Mouse (Mus musculus): Measurements from ENCODE around the gene Ubqln4. TPM values are rescaled to one million over a fixed set of nuclear protein-coding genes. Genes with fewer than 3 reads are reported as not detected.

Gene Ubqln4
- total and polyA plus RNA-seq, 3 experiments: 22.8 to 62.2 (median 39.6) TPM

- no peak overlapping the region for H3K4me3 ChIP-seq (replicated peaks in 1 of 3; ENCODE audit: low read depth in 2 of 3, low read length in 2 of 3, poor library complexity in 1 of 3)
- H3K36me3 ChIP-seq (replicated peaks in 1 of 2; ENCODE audit: control insufficient read depth in 1 of 2, insufficient read depth in 1 of 2, low read length in 1 of 2): peaks cover 75 to 97% of the 10 kb centered on the region in 2 experiments
- H3K4me2 ChIP-seq (ENCODE audit: insufficient read depth, low read depth, poor library complexity, severe bottlenecking): no peak overlapping the region
- H3K27ac ChIP-seq (ENCODE audit: insufficient read depth, low read depth): no peak overlapping the region
- H3K9me3 ChIP-seq (replicated peaks; ENCODE audit: low read length): no peaks in the 10 kb centered on the region
- H3K27me3 ChIP-seq (replicated peaks): no peaks in the 10 kb centered on the region
- in situ Hi-C loops (cut with MboI; ENCODE audit: low pct_ligation_motif_present, low pct_unique_long_range_greater_than_20kb, low sequenced_read_pairs) (no loop called here), dilution Hi-C loops (cut with MboI; ENCODE audit: extremely low pct_ligation_motif_present, extremely low pct_unique_long_range_greater_than_20kb, low sequenced_read_pairs) (no loop called here)
- no peak overlapping the region for H3K9ac ChIP-seq (ENCODE audit: insufficient read depth, low read depth)
- H3K79me2 ChIP-seq (replicated peaks; ENCODE audit: control insufficient read depth, extremely low read depth, insufficient read depth, poor library complexity, severe bottlenecking): no peaks in the 10 kb centered on the region
- DNase-seq (ENCODE audit: extremely low read depth): no peak
- H3K4me1 ChIP-seq (ENCODE audit: control insufficient read depth in 1 of 2, insufficient read depth in 2 of 2): peaks cover 0 to 3% of the 10 kb centered on the region in 2 experiments; a peak in 1 of 4 replicates
- no peak for TF ChIP-seq NRF1 (IDR thresholded peaks at IDR 0.05; ENCODE audit: low read depth, low read length)
- TF ChIP-seq JUN (IDR thresholded peaks at IDR 0.05; ENCODE audit: insufficient read depth, low read depth, low read length): no peak
- no peak for TF ChIP-seq ZNF384 (IDR thresholded peaks at IDR 0.05; ENCODE audit: low read depth, low read length)
- no peak for TF ChIP-seq POLR2A (IDR thresholded peaks at IDR 0.05; ENCODE audit: low read depth, low read length)
- TF ChIP-seq CTCF (conservative IDR thresholded peaks at IDR 0.05 in 1 of 2, IDR thresholded peaks at IDR 0.05 in 1 of 2; ENCODE audit: low read depth in 2 of 2, low read length in 2 of 2): no peak
- TF ChIP-seq USF1 (IDR thresholded peaks at IDR 0.05; ENCODE audit: low read depth, low read length): no peak
- no peak for TF ChIP-seq USF2 (conservative IDR thresholded peaks at IDR 0.05; ENCODE audit: low read depth, low read length)
- no peak for TF ChIP-seq ELF1 (IDR thresholded peaks at IDR 0.05; ENCODE audit: low read depth, low read length)
- no peak for TF ChIP-seq RAD21 (IDR thresholded peaks at IDR 0.05; ENCODE audit: low read depth, low read length)
- TF ChIP-seq KAT2A (IDR thresholded peaks at IDR 0.05; ENCODE audit: insufficient replicate concordance, low read length): no peak
- no peak for TF ChIP-seq JUND (conservative IDR thresholded peaks at IDR 0.05; ENCODE audit: low read depth, low read length)
Measured at GRCm38 (mm10) chr3:88563442-88563841, 9.9 kb downstream of the Ubqln4 start.

GRCm38 (mm10) chr3:88563966-88564365 is 10.4 kb downstream of the Ubqln4 start:
- Histone ChIP-seq H3K27me3 (replicated peaks) (no peaks in the 10 kb centered on the region), H3K4me3 (replicated peaks in 1 of 3; ENCODE audit: low read depth in 2 of 3, low read length in 2 of 3, poor library complexity in 1 of 3) (no peak overlapping the region), H3K4me2 (ENCODE audit: insufficient read depth, low read depth, poor library complexity, severe bottlenecking) (no peak overlapping the region), H3K36me3 (replicated peaks in 1 of 2; ENCODE audit: control insufficient read depth in 1 of 2, insufficient read depth in 1 of 2, low read length in 1 of 2) (peaks cover 80 to 98% of the 10 kb centered on the region in 2 experiments), H3K79me2 (replicated peaks; ENCODE audit: control insufficient read depth, extremely low read depth, insufficient read depth, poor library complexity, severe bottlenecking) (no peaks in the 10 kb centered on the region), H3K27ac (ENCODE audit: insufficient read depth, low read depth) (no peak overlapping the region), H3K9me3 (replicated peaks; ENCODE audit: low read length) (no peaks in the 10 kb centered on the region), H3K9ac (ENCODE audit: insufficient read depth, low read depth) (no peak overlapping the region), H3K4me1 (ENCODE audit: control insufficient read depth in 1 of 2, insufficient read depth in 2 of 2) (peaks cover 0 to 3% of the 10 kb centered on the region in 2 experiments; a peak in 1 of 4 replicates)
- dilution Hi-C loops (cut with MboI; ENCODE audit: extremely low pct_ligation_motif_present, extremely low pct_unique_long_range_greater_than_20kb, low sequenced_read_pairs) (no loop called here), in situ Hi-C loops (cut with MboI; ENCODE audit: low pct_ligation_motif_present, low pct_unique_long_range_greater_than_20kb, low sequenced_read_pairs) (no loop called here)
- TF ChIP-seq POLR2AphosphoS2 (IDR thresholded peaks at IDR 0.05; ENCODE audit: low read depth, low read length): no peak
- no peak for TF ChIP-seq PAX5 (IDR thresholded peaks at IDR 0.05; ENCODE audit: low read length)
- TF ChIP-seq USF1 (IDR thresholded peaks at IDR 0.05; ENCODE audit: low read depth, low read length): no peak
- TF ChIP-seq CHD1 (IDR thresholded peaks at IDR 0.05; ENCODE audit: low read depth, low read length): no peak
- TF ChIP-seq IRF4 (IDR thresholded peaks at IDR 0.05; ENCODE audit: low read depth, low read length): no peak
- TF ChIP-seq ETS1 (conservative IDR thresholded peaks at IDR 0.05; ENCODE audit: low read depth, low read length): no peak
- TF ChIP-seq MAX (IDR thresholded peaks at IDR 0.05; ENCODE audit: low read length): no peak
- TF ChIP-seq EP300 (IDR thresholded peaks at IDR 0.05; ENCODE audit: low read length): no peak
- TF ChIP-seq NRF1 (IDR thresholded peaks at IDR 0.05; ENCODE audit: low read depth, low read length): no peak
- TF ChIP-seq ELF1 (IDR thresholded peaks at IDR 0.05; ENCODE audit: low read depth, low read length): no peak
- no peak for TF ChIP-seq ZNF384 (IDR thresholded peaks at IDR 0.05; ENCODE audit: low read depth, low read length)
- no peak for TF ChIP-seq RAD21 (IDR thresholded peaks at IDR 0.05; ENCODE audit: low read depth, low read length)
- no peak for TF ChIP-seq MYC (IDR thresholded peaks at IDR 0.05; ENCODE audit: low read depth, low read length)
- TF ChIP-seq CHD2 (IDR thresholded peaks at IDR 0.05; ENCODE audit: low read length): no peak
- no peak for TF ChIP-seq ZC3H11A (IDR thresholded peaks at IDR 0.05; ENCODE audit: low read depth, low read length)
- no peak for TF ChIP-seq KAT2A (IDR thresholded peaks at IDR 0.05; ENCODE audit: insufficient replicate concordance, low read length)
- no peak for TF ChIP-seq MEF2A (IDR thresholded peaks at IDR 0.05; ENCODE audit: borderline replicate concordance, low read depth, low read length)
- no peak for DNase-seq (ENCODE audit: extremely low read depth)

Measured in CH12.LX (cell line).